Mouse (Mus musculus): Measurements from ENCODE around the gene Itga6.

DNA sequence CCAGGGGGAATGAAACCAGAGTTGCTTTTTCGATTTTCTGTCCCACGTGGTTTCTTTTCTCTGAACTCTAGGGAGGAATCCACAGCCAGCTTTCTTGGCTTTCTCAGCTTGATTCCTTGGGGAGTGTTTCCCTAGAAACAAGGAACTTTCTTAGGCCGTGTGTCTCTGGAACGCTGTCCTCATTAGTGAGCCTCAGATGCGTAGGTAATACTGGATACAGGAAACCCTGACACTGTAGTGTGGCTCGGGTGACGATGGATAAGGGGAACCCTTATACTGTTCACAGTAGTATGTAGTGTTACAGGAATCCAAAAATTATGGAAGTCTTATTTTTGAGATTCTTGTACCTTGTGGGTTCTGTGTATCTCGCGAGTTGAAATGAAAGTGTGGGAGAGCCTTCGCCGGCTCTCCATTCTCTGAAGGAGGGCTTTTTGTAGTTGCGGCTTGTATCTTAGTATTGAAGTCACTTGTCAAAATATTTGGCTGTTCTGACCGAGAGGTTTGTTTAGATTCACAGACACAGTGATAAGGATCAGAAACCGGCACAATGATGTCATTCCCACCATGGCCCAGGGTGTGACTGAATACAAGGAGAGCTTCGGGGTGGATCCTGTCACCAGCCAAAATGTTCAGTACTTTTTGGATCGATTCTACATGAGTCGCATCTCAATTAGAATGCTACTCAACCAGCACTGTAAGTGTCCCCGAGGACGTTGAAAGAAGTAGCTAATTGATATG lies 137.7 kb downstream of the Itga6 start:
- TF ChIP-seq CTCF (IDR thresholded peaks at IDR 0.05; ENCODE audit: extremely low read depth, insufficient read depth, insufficient read length, insufficient replicate concordance) (no peak), POLR2A (IDR thresholded peaks at IDR 0.05; ENCODE audit: low read depth, low read length) (no peak)
